In the genomic region with DNA sequence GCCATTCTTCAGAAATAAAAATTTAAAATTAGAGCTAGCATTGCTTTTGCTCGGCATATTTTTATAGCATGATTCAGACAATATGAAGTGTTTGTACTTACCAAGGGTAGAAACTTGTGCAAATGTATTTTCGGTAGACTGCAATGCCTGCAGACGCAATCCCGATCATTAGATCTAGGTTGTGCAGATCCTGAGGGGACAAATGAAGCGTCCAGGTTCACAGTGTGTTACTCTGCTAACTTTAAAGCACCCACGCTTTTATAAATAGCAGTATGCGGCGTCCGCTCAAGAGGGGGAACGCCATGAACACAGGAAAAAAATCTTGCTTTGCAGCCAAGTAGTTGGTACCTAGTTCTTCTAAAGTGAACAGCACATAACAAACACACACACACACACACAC, we compare ENCODE assay signal across 16 mouse cellular contexts. TPM values are rescaled to one million over a fixed set of nuclear protein-coding genes. Genes with fewer than 3 reads are reported as not detected.
A peak's percentile ranks its signal among the peaks of the same experiment; 100 is the strongest.
DNase-seq lines count a peak whose midpoint lies in the region; TF ChIP-seq lines count a peak whose summit lies in the region.
"Had no signal": no experiment of that assay in that cellular context is flagged by ENCODE, and none has a peak within 500 bp of the region (broad histone marks: within the 10 kb centered on the region; RNA-seq: fewer than 3 reads in every experiment).

No protein-coding gene starts in this region.

- intact Hi-C loops in gastrocnemius, adult 2 months (cut with DNase I), result loop anchor here (5.0 kb wide), 1 partner anchor 32 kb away; no protein-coding TSS in a partner anchor
- intact Hi-C loops in left cerebral cortex, postnatal 14 days (cut with DNase I), result no loop called here
- intact Hi-C loops in left cerebral cortex, postnatal 36 days (cut with DNase I), result no loop called here

- no peak for TF ChIP-seq CTCF in gastrocnemius, adult 2 months (IDR thresholded peaks at IDR 0.05)

- H3K27ac ChIP-seq in gastrocnemius, adult 2 months, result peak overlapping the region; percentile 51
- H3K27ac ChIP-seq: forebrain, embryonic 15.5 days; heart, embryonic 15.5 days; hindbrain, embryonic 13.5 days; hindbrain, postnatal 0 days had no signal

- DNase-seq in gastrocnemius, adult 2 months, result no peak
- no peak for DNase-seq in gastrocnemius, adult 8-10 months (ENCODE audit: low spot score in 2 of 2)
- DNase-seq in left cerebral cortex, postnatal 14 days (ENCODE audit: low spot score in 2 of 2), result peak; percentile 30 to 42
- DNase-seq in left cerebral cortex, postnatal 36 days (ENCODE audit: low spot score in 2 of 2), result no peak
- DNase-seq in brain, adult 2 months (ENCODE audit: low read depth, low spot score), result peak; percentile 73
- DNase-seq in telencephalon, adult 2 months (ENCODE audit: low read depth, low spot score), result peak; percentile 60
- DNase-seq: adrenal gland, postnatal 14 days; cerebellum, adult 18-20 months; cerebellum, adult 9-11 months; cerebellum, postnatal 36 days; gastrocnemius, postnatal 36 days; heart, postnatal 14 days had no signal

- peak overlapping the region; percentile 37 for H3K4me3 ChIP-seq in gastrocnemius, adult 2 months
- H3K4me3 ChIP-seq: forebrain, embryonic 15.5 days; heart, embryonic 15.5 days; hindbrain, embryonic 13.5 days had no signal

RNA-seq across cellular contexts. Expression of gene Ptpn3, which starts 56.8 kb away (rescaled TPM):
- total RNA-seq in gastrocnemius, adult 2 months (2021), result 10 to 100 TPM; 29.8 to 77.3 TPM
- total RNA-seq in gastrocnemius, adult 8-10 months (2022), result 10 to 100 TPM; 30.8 to 43.4 (median 37.4) TPM
- 10 to 100 TPM; 37.9 to 51.9 TPM for total RNA-seq in left cerebral cortex, postnatal 14 days (2021)
- 10 to 100 TPM; 61.6 to 63.8 TPM for total RNA-seq in left cerebral cortex, postnatal 36 days (2021)

Comparison
In these comparisons a context has a peak if more than half of its experiments do, and no peak if none do; other contexts are left out.
1. DNase-seq: peak in left cerebral cortex, postnatal 14 days (2 of 2), brain, adult 2 months (single experiment) and telencephalon, adult 2 months (single experiment); none in gastrocnemius, adult 2 months (single experiment), gastrocnemius, adult 8-10 months (0 of 2) and left cerebral cortex, postnatal 36 days (0 of 2).